Mouse (Mus musculus) heart, embryonic 11.5 days (tissue): ENCODE measurements around the gene Rsad2. TPM values are rescaled to one million over a fixed set of nuclear protein-coding genes. Genes with fewer than 3 reads are reported as not detected.

ENCODE experiments used
- ATAC-seq: fragments of 200-750 bp; cut with Nextera tagmentation; replicated peaks from 2 replicates; pipeline ENCODE4 v1.8.0; 2017; ENCODE audit warnings: moderate library complexity; ENCODE audit not compliant: insufficient number of reproducible peaks, low FRiP score, low TSS enrichment
- H3K27ac ChIP-seq: fragments of 300-500 bp; sonication (generic); 2 replicates; pipeline ENCODE4 v1.5.1; 2014; ENCODE audit warnings: mild to moderate bottlenecking, low read depth, low read length
- H3K27me3 ChIP-seq: fragments of 300-500 bp; sonication (generic); 2 replicates; pipeline ENCODE4 v1.6.1; 2014; ENCODE audit warnings: mild to moderate bottlenecking, low read length, mixed read lengths; ENCODE audit not compliant: control insufficient read depth, insufficient read depth
- H3K36me3 ChIP-seq: fragments of 300-500 bp; sonication (generic); 2 replicates; pipeline ENCODE4 v1.6.1; 2014; ENCODE audit warnings: mild to moderate bottlenecking, low read length, moderate library complexity, mixed read lengths; ENCODE audit not compliant: control insufficient read depth, insufficient read depth
- H3K4me1 ChIP-seq: fragments of 300-500 bp; sonication (generic); 2 replicates; pipeline ENCODE4 v1.6.1; 2014; ENCODE audit warnings: low read length; ENCODE audit not compliant: control insufficient read depth, insufficient read depth
- H3K4me2 ChIP-seq: fragments of 300-500 bp; sonication (generic); 2 replicates; pipeline ENCODE4 v1.6.1; 2014; ENCODE audit warnings: mild to moderate bottlenecking, moderate library complexity
- H3K4me3 ChIP-seq: fragments of 300-500 bp; sonication (generic); 2 replicates; pipeline ENCODE4 v1.5.1; 2014; ENCODE audit warnings: low read depth, low read length
- H3K9ac ChIP-seq: fragments of 300-500 bp; sonication (generic); 2 replicates; pipeline ENCODE4 v1.6.1; 2014; ENCODE audit warnings: mild to moderate bottlenecking, low read depth, low read length, moderate library complexity
- H3K9me3 ChIP-seq: fragments of 300-500 bp; sonication (generic); replicated peaks from 2 replicates; pipeline ENCODE4 v1.6.1; 2016; ENCODE audit warnings: low read length; ENCODE audit not compliant: control insufficient read depth
- WGBS: fragments of 180-500 bp; shearing (Covaris S2); extraction: QIAGEN DNeasy Blood & Tissue Kit; methylation state at CpG from one replicate; pipeline ENCODE4 v1.1.7; 2014; ENCODE audit not compliant: insufficient replicate concordance; 5-methylcytosine and 5-hydroxymethylcytosine counted together
- polyA plus RNA-seq: library from polyadenylated mRNA; unstranded; fragments of >200 nt; fragmentation: Nextera tagmentation; extraction: Ambion mirVana; gene quantifications from 2 replicates; pipeline ENCODE4 v1.2.1, GENCODE M21; 2014

Gene Rsad2
- polyA plus RNA-seq, 1 experiment from 2014 or later: 0.13 TPM

- ATAC-seq: no peak
- Histone ChIP-seq H3K9me3 (no peaks in the 10 kb centered on the region), H3K4me1 (no peaks in the 10 kb centered on the region), H3K9ac (no peak overlapping the region), H3K4me3 (no peak overlapping the region), H3K27me3 (no peaks in the 10 kb centered on the region), H3K4me2 (no peak overlapping the region), H3K36me3 (no peaks in the 10 kb centered on the region), H3K27ac (no peak overlapping the region)
- 80% methylated on average over 5 of the region's 5 CpGs for WGBS
Observed at GRCm38 (mm10) chr12:26477198-26477597, 20.9 kb upstream of the Rsad2 start.

GRCm38 (mm10) chr12:26473746-26474145, 17.5 kb upstream of the Rsad2 start:
- H3K4me1 ChIP-seq: peaks cover 3% of the 10 kb centered on the region; the same call in 1 of the 2 replicates
- peak overlapping the region; percentile 49 for H3K4me2 ChIP-seq
- no peak overlapping the region for H3K4me3 ChIP-seq
- no peak for ATAC-seq
- no peaks in the 10 kb centered on the region for H3K9me3 ChIP-seq
- no peaks in the 10 kb centered on the region; the same call in 1 of the 2 replicates for H3K27me3 ChIP-seq
- H3K9ac ChIP-seq: no peak overlapping the region
- no peaks in the 10 kb centered on the region for H3K36me3 ChIP-seq
- 79% methylated on average over 6 of the region's 6 CpGs for WGBS
- peak overlapping the region; percentile 80 for H3K27ac ChIP-seq

- WGBS: 63% methylated on average over 3 of the region's 3 CpGs
- peaks cover 3% of the 10 kb centered on the region; the same call in 1 of the 2 replicates for H3K4me1 ChIP-seq
- H3K36me3 ChIP-seq: no peaks in the 10 kb centered on the region
- no peak overlapping the region for H3K4me3 ChIP-seq
- no peak overlapping the region for H3K9ac ChIP-seq
- ATAC-seq: peak; percentile 88
- H3K27ac ChIP-seq: peak overlapping the region; percentile 80
- no peaks in the 10 kb centered on the region for H3K9me3 ChIP-seq
- H3K27me3 ChIP-seq: no peaks in the 10 kb centered on the region; the same call in 1 of the 2 replicates
- peak overlapping the region; percentile 94 for H3K4me2 ChIP-seq
Observed at GRCm38 (mm10) chr12:26472770-26473481, 16.7 kb upstream of the Rsad2 start.

GRCm38 (mm10) chr12:26471376-26471775, 15.1 kb upstream of the Rsad2 start:
- Histone ChIP-seq H3K4me1 (peaks cover 3% of the 10 kb centered on the region; the same call in 1 of the 2 replicates), H3K27me3 (no peaks in the 10 kb centered on the region; the same call in 1 of the 2 replicates), H3K36me3 (no peaks in the 10 kb centered on the region), H3K9ac (0 out of 2 replicates have a peak overlapping the region, but pooled peaks have one; percentile 22), H3K4me3 (peak overlapping the region; percentile 77), H3K9me3 (no peaks in the 10 kb centered on the region), H3K27ac (no peak overlapping the region), H3K4me2 (peak overlapping the region; percentile 94)
- WGBS: 69% methylated on average over 3 of the region's 3 CpGs
- no peak for ATAC-seq

- Histone ChIP-seq H3K27me3 (no peaks in the 10 kb centered on the region; the same call in 1 of the 2 replicates), H3K4me3 (peak overlapping the region; percentile 77), H3K9me3 (no peaks in the 10 kb centered on the region), H3K9ac (peak overlapping the region; percentile 76; the same call in 1 of the 2 replicates), H3K27ac (no peak overlapping the region), H3K4me2 (peak overlapping the region; percentile 94), H3K36me3 (no peaks in the 10 kb centered on the region), H3K4me1 (peaks cover 3% of the 10 kb centered on the region; the same call in 1 of the 2 replicates)
- 31% methylated on average over 6 of the region's 6 CpGs for WGBS
- ATAC-seq: no peak
Observed at GRCm38 (mm10) chr12:26470042-26470409, 13.8 kb upstream of the Rsad2 start.

- no peaks in the 10 kb centered on the region; the same call in 1 of the 2 replicates for H3K27me3 ChIP-seq
- H3K9me3 ChIP-seq: no peaks in the 10 kb centered on the region
- H3K4me3 ChIP-seq: peak within 1 kb of the TSS; percentile 77
- peak within 1 kb of the TSS; percentile 94 for H3K4me2 ChIP-seq
- WGBS: under 1% methylated on average over 69 of the region's 69 CpGs
- peaks cover 3% of the 10 kb centered on the region; the same call in 1 of the 2 replicates for H3K4me1 ChIP-seq
- peak within 1 kb of the TSS; percentile 76 for H3K9ac ChIP-seq
- peak; percentile 72 for ATAC-seq
- H3K36me3 ChIP-seq: no peaks in the 10 kb centered on the region
- peak within 1 kb of the TSS; percentile 70 for H3K27ac ChIP-seq
Observed at GRCm38 (mm10) chr12:26469098-26470041, 13.1 kb upstream of the Rsad2 start, which contains the start of gene Cmpk2. TSS of gene Cmpk2 (plus strand) at chr12:26469204.

GRCm38 (mm10) chr12:26465600-26465999, 9.3 kb upstream of the Rsad2 start:
- H3K9me3 ChIP-seq: no peaks in the 10 kb centered on the region
- peaks cover 3% of the 10 kb centered on the region; the same call in 1 of the 2 replicates for H3K4me1 ChIP-seq
- no peaks in the 10 kb centered on the region; the same call in 1 of the 2 replicates for H3K27me3 ChIP-seq
- H3K36me3 ChIP-seq: no peaks in the 10 kb centered on the region
- WGBS: 74% methylated on average over 5 of the region's 5 CpGs
- ATAC-seq: no peak
- no peak overlapping the region for H3K4me3 ChIP-seq
- H3K9ac ChIP-seq: no peak overlapping the region
- H3K27ac ChIP-seq: no peak overlapping the region
- H3K4me2 ChIP-seq: no peak overlapping the region

- Histone ChIP-seq H3K4me1 (0 out of 2 replicates have a peak, but pooled peaks cover 3% of the 10 kb centered on the region), H3K27ac (no peak overlapping the region), H3K9me3 (no peaks in the 10 kb centered on the region), H3K36me3 (no peaks in the 10 kb centered on the region), H3K4me3 (no peak overlapping the region), H3K9ac (no peak overlapping the region), H3K4me2 (no peak overlapping the region), H3K27me3 (no peaks in the 10 kb centered on the region)
- 46% methylated on average over 2 of the region's 2 CpGs for WGBS
- no peak for ATAC-seq
Observed at GRCm38 (mm10) chr12:26460091-26460490, 3.8 kb upstream of the Rsad2 start.
